9 mouse cellular contexts compared by ENCODE assay signal in the genomic region with DNA sequence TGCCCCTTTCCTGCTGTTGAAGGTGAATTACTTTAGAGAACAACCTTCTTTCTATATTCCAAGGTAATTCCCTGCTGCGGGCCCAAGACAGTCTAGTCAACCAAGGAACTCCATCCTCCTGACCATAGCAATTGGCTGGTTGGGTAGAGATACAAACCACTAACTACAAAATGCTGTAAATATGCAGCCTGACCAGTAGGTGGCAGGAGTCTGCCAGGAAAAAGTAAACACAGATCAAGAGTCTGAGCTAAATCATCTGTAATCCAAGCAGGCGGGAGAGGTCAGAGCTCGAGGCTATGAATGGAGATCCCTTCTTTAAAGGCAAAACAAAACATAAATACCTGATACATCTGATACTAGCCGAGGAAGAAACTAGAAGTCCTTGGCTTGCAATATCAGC. TPM values are rescaled to one million over a fixed set of nuclear protein-coding genes. Genes with fewer than 3 reads are reported as not detected.
DNase-seq lines count a peak whose midpoint lies in the region; ATAC-seq and TF ChIP-seq lines count a peak whose summit lies in the region.
"Had no signal": no experiment of that assay in that cellular context is flagged by ENCODE, and none has a peak within 500 bp of the region (broad histone marks: within the 10 kb centered on the region; RNA-seq: fewer than 3 reads in every experiment).

No protein-coding gene starts in this region.

- ATAC-seq in hindbrain, embryonic 11.5 days (ENCODE audit: low FRiP score): no peak
- ATAC-seq in hindbrain, embryonic 16.5 days: no peak
- 0 out of 2 replicates have a peak, but pooled peaks have one; percentile 40 for ATAC-seq in stomach, postnatal 0 days (ENCODE audit: low FRiP score, low TSS enrichment)

- TF ChIP-seq CTCF in stomach, postnatal 0 days (IDR thresholded peaks at IDR 0.05; ENCODE audit: low read depth): peak; percentile 93

- no peaks in the 10 kb centered on the region for H3K36me3 ChIP-seq in hindbrain, embryonic 11.5 days (ENCODE audit: control insufficient read depth, insufficient read depth, low read length)
- H3K36me3 ChIP-seq in hindbrain, embryonic 16.5 days (ENCODE audit: control insufficient read depth, insufficient read depth, low read length): 0 out of 2 replicates have a peak, but pooled peaks cover 6% of the 10 kb centered on the region
- peaks cover 6% of the 10 kb centered on the region for H3K36me3 ChIP-seq in stomach, postnatal 0 days (ENCODE audit: control insufficient read depth, insufficient read depth, low read length)

- H3K4me2 ChIP-seq in hindbrain, embryonic 11.5 days (replicated peaks; ENCODE audit: low read depth, low read length): no peak overlapping the region
- H3K4me2 ChIP-seq in hindbrain, embryonic 16.5 days (ENCODE audit: low read length): no peak overlapping the region
- no peak overlapping the region for H3K4me2 ChIP-seq in stomach, postnatal 0 days (replicated peaks; ENCODE audit: low read depth)
- H3K4me2 ChIP-seq: limb, embryonic 12.5 days had no signal

- DNase-seq in hindbrain, embryonic 11.5 days (ENCODE audit: low spot score): peak; percentile 77
- DNase-seq in CD8-positive naive resting alpha-beta T cell, adult 2 months (ENCODE audit: low read depth in 2 of 2, low spot score in 2 of 2): peak; percentile 20 to 49
- peak; percentile 48 for DNase-seq in c-Kit-negative CD71-positive TER-119-positive erythroid progenitor cells, embryonic 14.5 days (ENCODE audit: low read depth, low spot score)
- DNase-seq in fibroblast of lung, adult 2 months (ENCODE audit: low read depth): peak; percentile 23
- DNase-seq in kidney, postnatal 10 days: peak; percentile 67
- peak; percentile 50 for DNase-seq in lung, postnatal 25 days (ENCODE audit: low spot score)
- DNase-seq in stomach, postnatal 0 days (ENCODE audit: low spot score): peak; percentile 63

- TF ChIP-seq EP300 in stomach, postnatal 0 days (optimal IDR thresholded peaks at IDR 0.05): no peak

- H3K9ac ChIP-seq in hindbrain, embryonic 11.5 days (ENCODE audit: low read depth, low read length): no peak overlapping the region
- H3K9ac ChIP-seq in hindbrain, embryonic 16.5 days (ENCODE audit: low read depth, low read length): no peak overlapping the region
- H3K9ac ChIP-seq in stomach, postnatal 0 days (ENCODE audit: low read length): no peak overlapping the region
- H3K9ac ChIP-seq: limb, embryonic 12.5 days had no signal

- H3K9me3 ChIP-seq in hindbrain, embryonic 11.5 days (ENCODE audit: control insufficient read depth, low read length): no peaks in the 10 kb centered on the region
- no peaks in the 10 kb centered on the region for H3K9me3 ChIP-seq in hindbrain, embryonic 16.5 days (ENCODE audit: control insufficient read depth, low read length)
- H3K9me3 ChIP-seq in stomach, postnatal 0 days (ENCODE audit: control insufficient read depth, low read length): no peaks in the 10 kb centered on the region
- H3K9me3 ChIP-seq: limb, embryonic 12.5 days had no signal

- 32% methylated on average over 4 of the region's 4 CpGs for WGBS in hindbrain, embryonic 11.5 days
- WGBS in hindbrain, embryonic 16.5 days: 22% methylated on average over 4 of the region's 4 CpGs
- 22% methylated on average over 4 of the region's 4 CpGs for WGBS in stomach, postnatal 0 days

- no peak overlapping the region for H3K27ac ChIP-seq in hindbrain, embryonic 11.5 days (ENCODE audit: low read depth, low read length)
- no peak overlapping the region for H3K27ac ChIP-seq in hindbrain, embryonic 16.5 days (ENCODE audit: low read depth, low read length)
- H3K27ac ChIP-seq in stomach, postnatal 0 days (replicated peaks): no peak overlapping the region
- H3K27ac ChIP-seq: limb, embryonic 12.5 days had no signal

- H3K27me3 ChIP-seq in hindbrain, embryonic 11.5 days (ENCODE audit: control insufficient read depth, insufficient read depth, low read length): no peaks in the 10 kb centered on the region
- no peaks in the 10 kb centered on the region for H3K27me3 ChIP-seq in hindbrain, embryonic 16.5 days (replicated peaks; ENCODE audit: control insufficient read depth, insufficient read depth, low read length)
- no peaks in the 10 kb centered on the region for H3K27me3 ChIP-seq in stomach, postnatal 0 days (ENCODE audit: control insufficient read depth, insufficient read depth, low read length)
- H3K27me3 ChIP-seq: limb, embryonic 12.5 days had no signal

- no peak overlapping the region for H3K4me3 ChIP-seq in hindbrain, embryonic 11.5 days (ENCODE audit: low read depth, low read length)
- H3K4me3 ChIP-seq in hindbrain, embryonic 16.5 days (ENCODE audit: low read length): no peak overlapping the region
- H3K4me3 ChIP-seq in stomach, postnatal 0 days (ENCODE audit: low read depth, low read length): no peak overlapping the region
- H3K4me3 ChIP-seq: limb, embryonic 12.5 days had no signal

- H3K4me1 ChIP-seq in hindbrain, embryonic 11.5 days (replicated peaks; ENCODE audit: control insufficient read depth, insufficient read depth, low read length): no peaks in the 10 kb centered on the region
- no peaks in the 10 kb centered on the region for H3K4me1 ChIP-seq in hindbrain, embryonic 16.5 days (ENCODE audit: control insufficient read depth, insufficient read depth, low read depth, low read length)
- no peaks in the 10 kb centered on the region for H3K4me1 ChIP-seq in stomach, postnatal 0 days (replicated peaks; ENCODE audit: control insufficient read depth, insufficient read depth)
- H3K4me1 ChIP-seq: limb, embryonic 12.5 days had no signal

RNA-seq across cellular contexts. Expression of gene Zcchc17, which starts 18.1 kb away (rescaled TPM):
- 79.3 and 85.1 TPM in 2 replicates for polyA plus RNA-seq in hindbrain, embryonic 11.5 days (2014; fragmentation: Nextera tagmentation; extraction: Ambion mirVana)
- 81.0 and 85.4 TPM in 2 replicates for polyA plus RNA-seq in hindbrain, embryonic 16.5 days (2015; fragmentation: Nextera tagmentation; extraction: Ambion mirVana)
- 44.8 and 50.4 TPM in 2 replicates for polyA plus RNA-seq in stomach, postnatal 0 days (2015; fragmentation: Nextera tagmentation; extraction: Ambion mirVana)

RNA-seq across cellular contexts. Expression of gene Snrnp40, which starts 18.2 kb away (rescaled TPM):
- 190 and 204 TPM in 2 replicates for polyA plus RNA-seq in hindbrain, embryonic 11.5 days (2014; fragmentation: Nextera tagmentation; extraction: Ambion mirVana)
- polyA plus RNA-seq in hindbrain, embryonic 16.5 days (2015; fragmentation: Nextera tagmentation; extraction: Ambion mirVana): 81.1 and 90.0 TPM in 2 replicates
- 61.6 and 62.9 TPM in 2 replicates for polyA plus RNA-seq in stomach, postnatal 0 days (2015; fragmentation: Nextera tagmentation; extraction: Ambion mirVana)

RNA-seq across cellular contexts. Expression of gene Gm10570, which starts 33.2 kb away (rescaled TPM):
- not detected in 2 replicates for polyA plus RNA-seq in hindbrain, embryonic 11.5 days (2014; fragmentation: Nextera tagmentation; extraction: Ambion mirVana)
- 1.2 and 1.8 TPM in 2 replicates for polyA plus RNA-seq in hindbrain, embryonic 16.5 days (2015; fragmentation: Nextera tagmentation; extraction: Ambion mirVana)
- polyA plus RNA-seq in stomach, postnatal 0 days (2015; fragmentation: Nextera tagmentation; extraction: Ambion mirVana): not detected in 2 replicates
- polyA plus RNA-seq: limb, embryonic 12.5 days had no signal

RNA-seq across cellular contexts. Expression of gene Fabp3, which starts 33.3 kb away (rescaled TPM):
- polyA plus RNA-seq in hindbrain, embryonic 11.5 days (2014; fragmentation: Nextera tagmentation; extraction: Ambion mirVana): 27.7 and 29.4 TPM in 2 replicates
- polyA plus RNA-seq in hindbrain, embryonic 16.5 days (2015; fragmentation: Nextera tagmentation; extraction: Ambion mirVana): 291 and 339 TPM in 2 replicates
- 74.2 and 83.8 TPM in 2 replicates for polyA plus RNA-seq in stomach, postnatal 0 days (2015; fragmentation: Nextera tagmentation; extraction: Ambion mirVana)

Comparison
In these comparisons a context has a peak if more than half of its experiments do, and no peak if none do; other contexts are left out.
1. DNase-seq: peak in every context shown above with its lines; median percentile 77 in hindbrain, embryonic 11.5 days; 67 in kidney, postnatal 10 days; 63 in stomach, postnatal 0 days; 50 in lung, postnatal 25 days; 48 in c-Kit-negative CD71-positive TER-119-positive erythroid progenitor cells, embryonic 14.5 days; 34 in CD8-positive naive resting alpha-beta T cell, adult 2 months; 23 in fibroblast of lung, adult 2 months.